Mouse (Mus musculus): ENCODE measurements around the gene Magea2. TPM values are rescaled to one million over a fixed set of nuclear protein-coding genes. Genes with fewer than 3 reads are reported as not detected.
"Not testable (repeated sequence)": the region's sequence is repeated elsewhere in the genome, so short reads cannot be mapped to it uniquely, and the experiment has no call there.

Magea2 gene
- polyA plus RNA-seq (2012; rRNA removed), result not detected in 2 replicates
- polyA plus RNA-seq (2014; fragmentation: Nextera tagmentation; extraction: Ambion mirVana), result not detected in 2 replicates

- not testable (repeated sequence) for H3K4me1 ChIP-seq (replicated peaks; ENCODE audit: control insufficient read depth in 2 of 2, insufficient read depth in 2 of 2, low read length in 1 of 2); H3K27ac ChIP-seq; H3K36me3 ChIP-seq (replicated peaks; ENCODE audit: control insufficient read depth, insufficient read depth, low read depth); H3K27me3 ChIP-seq (ENCODE audit: control insufficient read depth, insufficient read depth, low read length); DNase-seq (ENCODE audit: low read depth in 3 of 3, low spot score in 3 of 3); ATAC-seq (ENCODE audit: insufficient read depth); H3K9me3 ChIP-seq (ENCODE audit: control insufficient read depth, low read length); H3K9ac ChIP-seq (replicated peaks); H3K4me2 ChIP-seq (ENCODE audit: low read depth); H3K4me3 ChIP-seq (ENCODE audit: insufficient read depth in 1 of 2, low read depth in 2 of 2, low read length in 2 of 2)
- 57% methylated on average over 3 of the region's 4 CpGs for WGBS (ENCODE audit: insufficient replicate concordance)
Observed at GRCm38 (mm10) chrX:155093566-155093965, at the start of gene Magea2. Magea2 (minus strand) TSS chrX:155093666.

GRCm38 (mm10) chrX:155128312-155128711 lies 34.8 kb upstream of the Magea2 start, which contains the start of gene Cldn34b2:
Cldn34b2 (minus strand) TSS chrX:155128412.
- not testable (repeated sequence) for H3K4me2 ChIP-seq (ENCODE audit: low read depth); H3K36me3 ChIP-seq (replicated peaks; ENCODE audit: control insufficient read depth, insufficient read depth, low read depth); DNase-seq (ENCODE audit: low read depth in 3 of 3, low spot score in 3 of 3); ATAC-seq (ENCODE audit: insufficient read depth); H3K27ac ChIP-seq; H3K27me3 ChIP-seq (ENCODE audit: control insufficient read depth, insufficient read depth, low read length); H3K4me1 ChIP-seq (replicated peaks; ENCODE audit: control insufficient read depth in 2 of 2, insufficient read depth in 2 of 2, low read length in 1 of 2); H3K4me3 ChIP-seq (ENCODE audit: insufficient read depth in 1 of 2, low read depth in 2 of 2, low read length in 2 of 2); H3K9me3 ChIP-seq (ENCODE audit: control insufficient read depth, low read length); H3K9ac ChIP-seq (replicated peaks)
- 58% methylated on average over 3 of the region's 3 CpGs for WGBS (ENCODE audit: insufficient replicate concordance)

- Histone ChIP-seq H3K9ac (replicated peaks) (no peak overlapping the region), H3K9me3 (ENCODE audit: control insufficient read depth, low read length) (no peaks in the 10 kb centered on the region), H3K36me3 (replicated peaks; ENCODE audit: control insufficient read depth, insufficient read depth, low read depth) (no peaks in the 10 kb centered on the region), H3K4me3 (ENCODE audit: insufficient read depth in 1 of 2, low read depth in 2 of 2, low read length in 2 of 2) (no peak overlapping the region), H3K4me1 (replicated peaks; ENCODE audit: control insufficient read depth in 2 of 2, insufficient read depth in 2 of 2, low read length in 1 of 2) (no peaks in the 10 kb centered on the region), H3K27me3 (ENCODE audit: control insufficient read depth, insufficient read depth, low read length) (no peaks in the 10 kb centered on the region), H3K4me2 (ENCODE audit: low read depth) (no peak overlapping the region), H3K27ac (no peak overlapping the region)
- no peak for ATAC-seq (ENCODE audit: insufficient read depth)
- TF ChIP-seq CTCF (IDR thresholded peaks at IDR 0.05; ENCODE audit: low read depth) (no peak), EP300 (IDR thresholded peaks at IDR 0.05; ENCODE audit: low read depth) (no peak)
- DNase-seq (ENCODE audit: low read depth in 3 of 3, low spot score in 3 of 3), result no peak
Observed at GRCm38 (mm10) chrX:155098024-155098423, 4.6 kb upstream of the Magea2 start.

- DNase-seq (ENCODE audit: low read depth in 3 of 3, low spot score in 3 of 3); H3K9me3 ChIP-seq (ENCODE audit: control insufficient read depth, low read length); H3K9ac ChIP-seq (replicated peaks); H3K36me3 ChIP-seq (replicated peaks; ENCODE audit: control insufficient read depth, insufficient read depth, low read depth); H3K27me3 ChIP-seq (ENCODE audit: control insufficient read depth, insufficient read depth, low read length); H3K4me3 ChIP-seq (ENCODE audit: insufficient read depth in 1 of 2, low read depth in 2 of 2, low read length in 2 of 2); H3K4me2 ChIP-seq (ENCODE audit: low read depth); H3K27ac ChIP-seq; H3K4me1 ChIP-seq (replicated peaks; ENCODE audit: control insufficient read depth in 2 of 2, insufficient read depth in 2 of 2, low read length in 1 of 2); ATAC-seq (ENCODE audit: insufficient read depth): not testable (repeated sequence)
- 78% methylated on average over 1 of the region's 2 CpGs for WGBS (ENCODE audit: insufficient replicate concordance)
Observed at GRCm38 (mm10) chrX:155089693-155090092, 3.8 kb downstream of the Magea2 start, which contains the start of gene Magea1. Magea1 (minus strand) TSS chrX:155089793.

GRCm38 (mm10) chrX:155063045-155063444 lies 30.4 kb downstream of the Magea2 start, which contains the start of gene Magea5:
Magea5 (minus strand) TSS chrX:155063145.
- not testable (repeated sequence) for H3K27ac ChIP-seq; H3K4me1 ChIP-seq (replicated peaks; ENCODE audit: control insufficient read depth in 2 of 2, insufficient read depth in 2 of 2, low read length in 1 of 2); H3K4me3 ChIP-seq (ENCODE audit: insufficient read depth in 1 of 2, low read depth in 2 of 2, low read length in 2 of 2); H3K9ac ChIP-seq (replicated peaks); DNase-seq (ENCODE audit: low read depth in 3 of 3, low spot score in 3 of 3); H3K27me3 ChIP-seq (ENCODE audit: control insufficient read depth, insufficient read depth, low read length); H3K9me3 ChIP-seq (ENCODE audit: control insufficient read depth, low read length); H3K36me3 ChIP-seq (replicated peaks; ENCODE audit: control insufficient read depth, insufficient read depth, low read depth); H3K4me2 ChIP-seq (ENCODE audit: low read depth); ATAC-seq (ENCODE audit: insufficient read depth)
- WGBS (ENCODE audit: insufficient replicate concordance), result 75% methylated on average over 13 of the region's 16 CpGs

- ATAC-seq (ENCODE audit: insufficient read depth); H3K36me3 ChIP-seq (replicated peaks; ENCODE audit: control insufficient read depth, insufficient read depth, low read depth): not testable (repeated sequence)
Observed at GRCm38 (mm10) chrX:154995750-154996149, 97.7 kb downstream of the Magea2 start, which contains the start of gene Magea8. Magea8 (minus strand) TSS chrX:154995850.

More at GRCm38 (mm10) chrX:154995750-154996149, 97.7 kb downstream of the Magea2 start, which contains the start of gene Magea8:
- H3K9me3 ChIP-seq (ENCODE audit: control insufficient read depth, low read length); H3K4me1 ChIP-seq (replicated peaks; ENCODE audit: control insufficient read depth in 2 of 2, insufficient read depth in 2 of 2, low read length in 1 of 2); H3K4me3 ChIP-seq (ENCODE audit: insufficient read depth in 1 of 2, low read depth in 2 of 2, low read length in 2 of 2); H3K9ac ChIP-seq (replicated peaks); H3K27ac ChIP-seq; H3K27me3 ChIP-seq (ENCODE audit: control insufficient read depth, insufficient read depth, low read length); H3K4me2 ChIP-seq (ENCODE audit: low read depth); DNase-seq (ENCODE audit: low read depth in 3 of 3, low spot score in 3 of 3): not testable (repeated sequence)
- 76% methylated on average over 10 of the region's 11 CpGs for WGBS (ENCODE audit: insufficient replicate concordance)

Other genes with a start within 250 kb of the Magea2 start
- gene Cldn34b1, start 203.4 kb downstream of the Magea2 start, polyA plus RNA-seq (2012; rRNA removed), result not detected in 2 replicates
- gene Cldn34b1, start 203.4 kb downstream of the Magea2 start, polyA plus RNA-seq (2014; fragmentation: Nextera tagmentation; extraction: Ambion mirVana), result not detected in 2 replicates
- gene Magea6, start 157.7 kb downstream of the Magea2 start, polyA plus RNA-seq (2012; rRNA removed), result not detected in 2 replicates
- gene Magea6, start 157.7 kb downstream of the Magea2 start, polyA plus RNA-seq (2014; fragmentation: Nextera tagmentation; extraction: Ambion mirVana), result not detected in 2 replicates
- gene Magea3, start 144.2 kb downstream of the Magea2 start, polyA plus RNA-seq (2012; rRNA removed), result not detected in 2 replicates
- gene Magea3, start 144.2 kb downstream of the Magea2 start, polyA plus RNA-seq (2014; fragmentation: Nextera tagmentation; extraction: Ambion mirVana), result not detected in 2 replicates
- not detected in 2 replicates for gene Magea8, start 97.8 kb downstream of the Magea2 start, polyA plus RNA-seq (2012; rRNA removed)
- not detected in 2 replicates for gene Magea8, start 97.8 kb downstream of the Magea2 start, polyA plus RNA-seq (2014; fragmentation: Nextera tagmentation; extraction: Ambion mirVana)
- not detected in 2 replicates for gene Magea5, start 30.5 kb downstream of the Magea2 start, polyA plus RNA-seq (2012; rRNA removed)
- not detected in 2 replicates for gene Magea5, start 30.5 kb downstream of the Magea2 start, polyA plus RNA-seq (2014; fragmentation: Nextera tagmentation; extraction: Ambion mirVana)
- gene Magea1, start 3.9 kb downstream of the Magea2 start, polyA plus RNA-seq (2012; rRNA removed), result not detected in 2 replicates
- not detected in 2 replicates for gene Magea1, start 3.9 kb downstream of the Magea2 start, polyA plus RNA-seq (2014; fragmentation: Nextera tagmentation; extraction: Ambion mirVana)
- not detected in 2 replicates for gene Cldn34b2, start 34.7 kb upstream of the Magea2 start, polyA plus RNA-seq (2012; rRNA removed)
- not detected in 2 replicates for gene Cldn34b2, start 34.7 kb upstream of the Magea2 start, polyA plus RNA-seq (2014; fragmentation: Nextera tagmentation; extraction: Ambion mirVana)
- 22.6 and 39.2 TPM in 2 replicates for gene Sat1, start 122.8 kb upstream of the Magea2 start, polyA plus RNA-seq (2012; rRNA removed)
- gene Sat1, start 122.8 kb upstream of the Magea2 start, polyA plus RNA-seq (2014; fragmentation: Nextera tagmentation; extraction: Ambion mirVana), result 94.8 and 98.5 TPM in 2 replicates
- 3.2 and 5.9 TPM in 2 replicates for gene Acot9, start 168.8 kb upstream of the Magea2 start, polyA plus RNA-seq (2012; rRNA removed)
- 11.4 and 12.9 TPM in 2 replicates for gene Acot9, start 168.8 kb upstream of the Magea2 start, polyA plus RNA-seq (2014; fragmentation: Nextera tagmentation; extraction: Ambion mirVana)
- gene Prdx4, start 247.1 kb upstream of the Magea2 start, polyA plus RNA-seq (2012; rRNA removed), result 75.7 and 84.2 TPM in 2 replicates
- 177 and 181 TPM in 2 replicates for gene Prdx4, start 247.1 kb upstream of the Magea2 start, polyA plus RNA-seq (2014; fragmentation: Nextera tagmentation; extraction: Ambion mirVana)

Data from liver, embryonic 14.5 days (tissue).